Mouse (Mus musculus) heart, adult 2 months (tissue): Measurements from ENCODE around the gene Pld3. TPM values are rescaled to one million over a fixed set of nuclear protein-coding genes. Genes with fewer than 3 reads are reported as not detected.

Experiments
- DNase-seq, 2 experiments: peaks; one replicate each; pipeline ENCODE4 v3.0.0; 2021
- H3K27ac ChIP-seq: fragments of 200-600 bp; 2 replicates; pipeline ENCODE4 v1.8.1; 2022
- H3K27me3 ChIP-seq: fragments of 200-500 bp; 2 replicates; pipeline ENCODE4 v1.6.1; 2012; ENCODE audit warnings: mild to moderate bottlenecking, low read length, inconsistent platforms, mixed read lengths; ENCODE audit not compliant: control insufficient read depth, insufficient read depth
- H3K36me3 ChIP-seq: fragments of 200-500 bp; 2 replicates; pipeline ENCODE4 v1.6.1; 2012; ENCODE audit warnings: low read length, inconsistent platforms; ENCODE audit not compliant: control insufficient read depth, insufficient read depth
- H3K4me1 ChIP-seq: fragments of 200-500 bp; 2 replicates; pipeline ENCODE4 v1.6.1; 2011; ENCODE audit warnings: low read length; ENCODE audit not compliant: control insufficient read depth, insufficient read depth
- H3K4me3 ChIP-seq: fragments of 200-600 bp; 2 replicates; pipeline ENCODE4 v1.8.1; 2022
- H3K79me2 ChIP-seq: fragments of 200-500 bp; replicated peaks from 2 replicates; pipeline ENCODE4 v1.6.1; 2012; ENCODE audit warnings: mild to moderate bottlenecking, inconsistent platforms, low read length, moderate library complexity, mixed read lengths; ENCODE audit not compliant: control insufficient read depth, insufficient read depth
- H3K9ac ChIP-seq: fragments of 200-500 bp; 2 replicates; pipeline ENCODE4 v1.6.1; 2012; ENCODE audit warnings: low read depth, mild to moderate bottlenecking, control low read depth, inconsistent platforms, low read length, mixed read lengths
- CTCF ChIP-seq: fragments of 200-600 bp; IDR thresholded peaks from 2 replicates; pipeline ENCODE4 v1.8.1; 2022; ENCODE audit warnings: antibody characterized with exemption, mild to moderate bottlenecking, moderate library complexity
- EP300 ChIP-seq: fragments of 200-500 bp; IDR thresholded peaks from 2 replicates; pipeline ENCODE4 v1.6.1; 2011; ENCODE audit warnings: low read depth, low read length, control low read depth; ENCODE audit not compliant: insufficient read depth
- POLR2A ChIP-seq: fragments of 200-500 bp; IDR thresholded peaks from 2 replicates; pipeline ENCODE4 v1.6.1; 2011; ENCODE audit warnings: mild to moderate bottlenecking, low read depth, low read length, control low read depth; ENCODE audit not compliant: insufficient read depth
- WGBS: fragments of 180-500 bp; shearing (Covaris S2); methylation state at CpG from one replicate; pipeline ENCODE4 v1.1.7; 2018; 5-methylcytosine and 5-hydroxymethylcytosine counted together
- intact Hi-C: fragments of 180-260 bp; cut with DNase I; formaldehyde crosslinking; loops from one replicate; pipeline ENCODE4 v1.15.1; 2025
- polyA plus RNA-seq: library from polyadenylated mRNA; depleted of rRNA; stranded (reverse); fragments of >200 nt; gene quantifications from 2 replicates; pipeline ENCODE4 v1.2.3, GENCODE M21; 2012
- total RNA-seq, 2 experiments: library from RNA; stranded (reverse); gene quantifications; 2 replicates each; pipeline ENCODE4 v1.2.3; 2021

Gene Pld3
- total and polyA plus RNA-seq, 3 experiments: 22.9 to 68.1 (median 30.6) TPM

GRCm38 (mm10) chr7:27587741-27588140 is 34.7 kb upstream of the Pld3 start:
- no peaks in the 10 kb centered on the region for H3K27me3 ChIP-seq
- H3K79me2 ChIP-seq: no peaks in the 10 kb centered on the region
- H3K36me3 ChIP-seq: no peaks in the 10 kb centered on the region
- intact Hi-C loops: no loop called here
- DNase-seq: no peak
- no peak overlapping the region for H3K4me3 ChIP-seq
- H3K4me1 ChIP-seq: no peaks in the 10 kb centered on the region; the same call in 1 of the 2 replicates
- WGBS: 77% methylated on average over 2 of the region's 2 CpGs
- H3K27ac ChIP-seq: no peak overlapping the region
- no peak overlapping the region for H3K9ac ChIP-seq
- TF ChIP-seq POLR2A (no peak), CTCF (peak; percentile 46)

DNA sequence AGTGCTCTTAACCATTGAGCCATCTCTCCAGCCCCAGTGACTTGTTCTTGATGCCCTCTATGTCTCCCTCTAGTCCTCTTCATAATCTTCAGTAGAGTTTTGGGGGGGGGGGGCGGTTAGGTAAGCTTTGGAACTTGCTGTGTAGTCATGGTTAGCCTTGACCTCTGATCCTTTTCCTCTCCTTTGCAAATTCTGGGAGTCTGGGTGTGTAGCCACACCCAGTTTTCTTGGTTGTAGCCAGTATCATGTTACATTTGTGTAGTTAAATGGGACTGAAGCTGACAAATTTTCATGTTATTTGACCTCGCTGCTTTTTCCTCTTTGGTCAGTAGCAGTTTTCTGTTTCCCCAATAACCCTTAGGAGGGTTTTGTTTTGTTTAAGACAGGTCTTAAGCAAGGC is 33.8 kb upstream of the Pld3 start:
- Histone ChIP-seq H3K79me2 (no peaks in the 10 kb centered on the region), H3K9ac (no peak overlapping the region), H3K27ac (no peak overlapping the region), H3K27me3 (no peaks in the 10 kb centered on the region), H3K4me1 (no peaks in the 10 kb centered on the region; the same call in 1 of the 2 replicates), H3K36me3 (no peaks in the 10 kb centered on the region), H3K4me3 (no peak overlapping the region)
- DNase-seq: no peak
- WGBS: 91% methylated on average over 2 of the region's 2 CpGs
- intact Hi-C loops: no loop called here
- TF ChIP-seq POLR2A: no peak
- no peak for TF ChIP-seq EP300
- no peak for TF ChIP-seq CTCF

GRCm38 (mm10) chr7:27580380-27581174 is 27.6 kb upstream of the Pld3 start:
- H3K9ac ChIP-seq: no peak overlapping the region
- H3K4me1 ChIP-seq: peaks cover 3% of the 10 kb centered on the region
- TF ChIP-seq POLR2A (no peak), CTCF (no peak), EP300 (no peak)
- H3K27ac ChIP-seq: no peak overlapping the region
- no peak for DNase-seq
- intact Hi-C loops: no loop called here
- H3K27me3 ChIP-seq: no peaks in the 10 kb centered on the region
- no peaks in the 10 kb centered on the region for H3K36me3 ChIP-seq
- 87% methylated on average over 14 of the region's 14 CpGs for WGBS
- H3K79me2 ChIP-seq: no peaks in the 10 kb centered on the region
- no peak overlapping the region for H3K4me3 ChIP-seq

DNA sequence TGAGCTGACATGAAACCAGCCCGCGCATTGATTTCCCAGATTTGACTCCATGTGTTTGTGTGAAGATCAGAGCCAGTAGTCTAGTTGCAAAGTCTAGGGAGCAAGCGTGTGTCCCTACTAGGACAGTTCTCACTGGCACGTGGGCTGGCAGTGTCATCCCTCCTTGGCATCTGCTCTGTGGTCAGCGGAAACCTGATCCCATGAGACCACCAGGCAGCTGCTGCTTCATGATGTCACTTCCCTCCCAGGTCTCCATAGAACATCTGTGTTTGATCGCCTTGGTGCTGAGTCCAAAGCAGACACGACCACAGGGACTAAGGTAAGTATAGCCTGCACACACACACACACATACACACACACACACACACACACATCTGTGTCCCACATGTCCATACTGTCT is 25.4 kb upstream of the Pld3 start:
- Histone ChIP-seq H3K36me3 (no peaks in the 10 kb centered on the region), H3K27ac (no peak overlapping the region), H3K9ac (no peak overlapping the region; the same call in 1 of the 2 replicates), H3K4me3 (no peak overlapping the region), H3K4me1 (peaks cover 3% of the 10 kb centered on the region), H3K27me3 (no peaks in the 10 kb centered on the region), H3K79me2 (no peaks in the 10 kb centered on the region)
- 44% methylated on average over 7 of the region's 7 CpGs for WGBS
- intact Hi-C loops: no loop called here
- TF ChIP-seq CTCF (no peak), EP300 (0 out of 2 replicates have a peak, but pooled peaks have one; percentile 34), POLR2A (no peak)
- DNase-seq: no peak

DNA sequence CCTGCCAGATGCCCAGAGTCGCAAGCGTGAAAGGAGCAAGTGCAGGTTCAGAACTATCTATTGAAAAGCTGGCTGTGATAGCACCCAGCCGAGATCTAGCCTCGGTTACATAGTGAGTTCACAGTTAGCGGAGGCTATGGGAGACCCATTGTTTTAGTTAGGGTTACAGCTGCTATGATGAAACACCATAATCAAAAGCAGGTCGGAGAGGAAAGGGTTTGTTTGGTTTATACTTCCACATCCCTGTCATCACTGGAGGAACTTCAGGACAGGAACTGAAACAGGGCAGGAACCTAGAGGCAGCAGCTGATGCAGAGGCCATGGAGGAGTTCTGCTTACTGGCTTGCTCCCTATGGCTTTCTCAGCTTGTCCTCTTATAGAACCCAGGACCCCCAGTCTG is 24.6 kb upstream of the Pld3 start:
- Histone ChIP-seq H3K36me3 (no peaks in the 10 kb centered on the region), H3K79me2 (no peaks in the 10 kb centered on the region), H3K4me3 (no peak overlapping the region), H3K27ac (no peak overlapping the region), H3K9ac (no peak overlapping the region), H3K27me3 (no peaks in the 10 kb centered on the region), H3K4me1 (peaks cover 3% of the 10 kb centered on the region)
- DNase-seq: no peak
- TF ChIP-seq EP300 (no peak), CTCF (no peak), POLR2A (no peak)
- intact Hi-C loops: loop anchor here (1.0 kb wide), 1 partner anchor 108 kb away; no protein-coding TSS in a partner anchor
- 84% methylated on average over 6 of the region's 6 CpGs for WGBS

DNA sequence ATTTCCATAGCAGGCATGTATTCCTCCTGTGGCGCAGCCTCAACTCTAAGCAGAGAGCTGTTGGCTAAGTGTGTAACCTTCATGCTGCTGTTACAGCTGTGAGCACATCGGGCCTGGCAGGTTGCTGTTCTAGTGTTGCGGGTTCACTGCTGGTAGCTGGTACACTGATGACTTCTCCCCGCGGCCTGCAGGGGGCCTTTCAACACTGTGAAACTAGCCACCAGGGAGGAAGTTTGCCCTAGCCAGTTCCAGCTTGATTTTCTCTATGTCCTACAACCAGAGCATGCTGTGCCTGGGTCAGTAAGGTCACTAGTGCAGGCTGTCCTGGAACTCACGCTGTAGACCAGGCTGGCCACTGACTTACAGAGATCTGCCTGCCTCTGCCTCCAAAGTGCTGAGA is 23.9 kb upstream of the Pld3 start:
- intact Hi-C loops: loop anchor here (1.0 kb wide), 1 partner anchor 108 kb away; no protein-coding TSS in a partner anchor
- peaks cover 3% of the 10 kb centered on the region for H3K4me1 ChIP-seq
- TF ChIP-seq POLR2A: no peak
- peak; percentile 75 for TF ChIP-seq CTCF
- H3K27me3 ChIP-seq: no peaks in the 10 kb centered on the region
- H3K27ac ChIP-seq: no peak overlapping the region
- DNase-seq: peak; percentile 46 to 53
- no peaks in the 10 kb centered on the region for H3K79me2 ChIP-seq
- H3K9ac ChIP-seq: no peak overlapping the region
- no peaks in the 10 kb centered on the region for H3K36me3 ChIP-seq
- 72% methylated on average over 6 of the region's 6 CpGs for WGBS
- H3K4me3 ChIP-seq: no peak overlapping the region
